Mouse (Mus musculus): ENCODE results near the gene Fat3.

- TF ChIP-seq POLR2A (IDR thresholded peaks at IDR 0.05; ENCODE audit: borderline replicate concordance, low read depth, low read length) (no peak), CTCF (IDR thresholded peaks at IDR 0.05; ENCODE audit: low read depth, low read length) (no peak)
Measured at GRCm38 (mm10) chr9:16293928-16294806, 206.9 kb downstream of the Fat3 start.

Data from bone marrow macrophage, adult 2 months (primary cell).